Mouse (Mus musculus) thymus, adult 2 months (tissue): ENCODE results near the gene Xlr4c. TPM values are rescaled to one million over a fixed set of nuclear protein-coding genes. Genes with fewer than 3 reads are reported as not detected.

ENCODE experiments used
- polyA plus RNA-seq: library from polyadenylated mRNA; depleted of rRNA; stranded (reverse); fragments of >200 nt; gene quantifications from 2 replicates; pipeline ENCODE4 v1.2.3, GENCODE M21; 2012; rRNA removed

Gene Xlr4c
- polyA plus RNA-seq, 1 experiment, result 6.8 TPM

Other genes with a start within 250 kb of the Xlr4c start
- gene Pnma5, start 206.0 kb downstream of the Xlr4c start, polyA plus RNA-seq, result not detected in 2 replicates
- gene Pnma3, start 178.3 kb downstream of the Xlr4c start, polyA plus RNA-seq, result not detected in 2 replicates
- 4.0 and 7.7 TPM in 2 replicates for gene Xlr4a, start 160.7 kb downstream of the Xlr4c start, polyA plus RNA-seq
- 0.97 TPM in 1 of 2 replicates, not detected in the other for gene Xlr3a, start 146.0 kb downstream of the Xlr4c start, polyA plus RNA-seq
- gene Gm14685, start 126.1 kb downstream of the Xlr4c start, polyA plus RNA-seq, result 0.11 and 0.17 TPM in 2 replicates
- gene Xlr5b, start 94.3 kb downstream of the Xlr4c start, polyA plus RNA-seq, result not detected in 2 replicates
- not detected in 2 replicates for gene DXBay18, start 93.7 kb downstream of the Xlr4c start, polyA plus RNA-seq
- gene Spin2d, start 66.1 kb downstream of the Xlr4c start, polyA plus RNA-seq, result not detected in 2 replicates
- gene Xlr3b, start 50.9 kb downstream of the Xlr4c start, polyA plus RNA-seq, result 0.56 and 2.8 TPM in 2 replicates
- 8.5 and 13.3 TPM in 2 replicates for gene Xlr4b, start 28.8 kb downstream of the Xlr4c start, polyA plus RNA-seq
- 21.8 and 26.5 TPM in 2 replicates for gene F8a, start 14.8 kb downstream of the Xlr4c start, polyA plus RNA-seq
- gene Xlr3c, start 22.3 kb upstream of the Xlr4c start, polyA plus RNA-seq, result not detected in 2 replicates
- 0.05 TPM in 1 of 2 replicates, not detected in the other for gene Xlr5a, start 49.8 kb upstream of the Xlr4c start, polyA plus RNA-seq
- 0.11 TPM in 1 of 2 replicates, not detected in the other for gene Xlr5c, start 49.8 kb upstream of the Xlr4c start, polyA plus RNA-seq
- gene Gm45015, start 93.7 kb upstream of the Xlr4c start, polyA plus RNA-seq, result not detected in 2 replicates
- 30.6 and 31.2 TPM in 2 replicates for gene Zfp275, start 99.5 kb upstream of the Xlr4c start, polyA plus RNA-seq
- not detected in 2 replicates for gene Gm18336, start 155.6 kb upstream of the Xlr4c start, polyA plus RNA-seq
- 0.03 and 0.07 TPM in 2 replicates for gene Zfp92, start 168.0 kb upstream of the Xlr4c start, polyA plus RNA-seq
- gene Trex2, start 192.2 kb upstream of the Xlr4c start, polyA plus RNA-seq, result 1.7 and 2.2 TPM in 2 replicates
- gene Haus7, start 215.9 kb upstream of the Xlr4c start, polyA plus RNA-seq, result 20.8 and 21.4 TPM in 2 replicates
- 83.6 and 91.6 TPM in 2 replicates for gene Bgn, start 240.5 kb upstream of the Xlr4c start, polyA plus RNA-seq